Mouse (Mus musculus) right cerebral cortex, postnatal 10 days (tissue): Measurements from ENCODE around the gene 2200002D01Rik.
"Not testable (repeated sequence)": the region's sequence is repeated elsewhere in the genome, so short reads cannot be mapped to it uniquely, and the experiment has no call there.

Experiments
- DNase-seq, 2 experiments: peaks; one replicate each; pipeline ENCODE4 v3.0.0; 2021; ENCODE audit warnings: low spot score in 2 of 2

Gene 2200002D01Rik

GRCm38 (mm10) chr7:29238019-29238967, 10.0 kb downstream of the 2200002D01Rik start, which contains the start of gene Yif1b:
Gene Yif1b, plus strand, starts transcription at chr7:29238329.
- DNase-seq = peak; percentile 98 to 99

GRCm38 (mm10) chr7:29237596-29237995, 10.7 kb downstream of the 2200002D01Rik start:
- DNase-seq = peak in 1 of 2 experiments; percentile 50

GRCm38 (mm10) chr7:29236593-29236992, 11.7 kb downstream of the 2200002D01Rik start:
- DNase-seq = no peak

GRCm38 (mm10) chr7:29234661-29235060, 13.6 kb downstream of the 2200002D01Rik start:
- DNase-seq = no peak

GRCm38 (mm10) chr7:29233745-29234144, 14.5 kb downstream of the 2200002D01Rik start:
- no peak for DNase-seq

GRCm38 (mm10) chr7:29232247-29233013, 15.8 kb downstream of the 2200002D01Rik start, which contains the start of gene Kcnk6:
Gene Kcnk6, minus strand, starts transcription at chr7:29232515.
- DNase-seq = peak in 1 of 2 experiments; percentile 50

GRCm38 (mm10) chr7:29231517-29231916, 16.7 kb downstream of the 2200002D01Rik start:
- DNase-seq = no peak

GRCm38 (mm10) chr7:29230560-29230959, 17.7 kb downstream of the 2200002D01Rik start:
- no peak for DNase-seq

GRCm38 (mm10) chr7:29228202-29228601, 20.1 kb downstream of the 2200002D01Rik start:
- no peak for DNase-seq

- no peak for DNase-seq
Measured at GRCm38 (mm10) chr7:29225520-29225919, 22.7 kb downstream of the 2200002D01Rik start.

- peak; percentile 63 to 72 for DNase-seq
Measured at GRCm38 (mm10) chr7:29224756-29225394, 23.4 kb downstream of the 2200002D01Rik start.

- DNase-seq = peak in 1 of 2 experiments; percentile 47
Measured at GRCm38 (mm10) chr7:29214846-29215245, 33.4 kb downstream of the 2200002D01Rik start.

GRCm38 (mm10) chr7:29214236-29214635, 34.0 kb downstream of the 2200002D01Rik start:
- no peak for DNase-seq

GRCm38 (mm10) chr7:29213675-29214082, 34.6 kb downstream of the 2200002D01Rik start, which contains the start of gene Catsperg1:
Gene Catsperg1, minus strand, starts transcription at chr7:29214035.
- peak; percentile 59 to 61 for DNase-seq

GRCm38 (mm10) chr7:29212775-29213560, 35.3 kb downstream of the 2200002D01Rik start:
- not testable (repeated sequence) for DNase-seq

- DNase-seq = no peak
Measured at GRCm38 (mm10) chr7:29212199-29212765, 36.0 kb downstream of the 2200002D01Rik start.

- peak; percentile 70 to 78 for DNase-seq
Measured at GRCm38 (mm10) chr7:29211415-29212198, 36.7 kb downstream of the 2200002D01Rik start.

- DNase-seq = not testable (repeated sequence)
Measured at GRCm38 (mm10) chr7:29211013-29211412, 37.3 kb downstream of the 2200002D01Rik start.

- no peak for DNase-seq
Measured at GRCm38 (mm10) chr7:29202577-29202976, 45.7 kb downstream of the 2200002D01Rik start.
